Mouse (Mus musculus): Measurements from ENCODE around the gene Tom1l1.
"Not testable (repeated sequence)": the region's sequence is repeated elsewhere in the genome, so short reads cannot be mapped to it uniquely, and the experiment has no call there.

Gene Tom1l1

GRCm38 (mm10) chr11:90687460-90688416 is at the start of gene Tom1l1:
Gene Tom1l1, minus strand, starts transcription at chr11:90688366.
- peak; percentile 84 to 88 for DNase-seq

- DNase-seq, result no peak
Observed at GRCm38 (mm10) chr11:90733575-90733974, 45.4 kb upstream of the Tom1l1 start.

- DNase-seq, result no peak
Observed at GRCm38 (mm10) chr11:90727354-90728125, 39.4 kb upstream of the Tom1l1 start.

- DNase-seq, result no peak
Observed at GRCm38 (mm10) chr11:90726730-90727129, 38.6 kb upstream of the Tom1l1 start.

- no peak for DNase-seq
Observed at GRCm38 (mm10) chr11:90722304-90722703, 34.1 kb upstream of the Tom1l1 start.

GRCm38 (mm10) chr11:90717719-90718118 is 29.6 kb upstream of the Tom1l1 start:
- no peak for DNase-seq

- DNase-seq, result no peak
Observed at GRCm38 (mm10) chr11:90711596-90711995, 23.4 kb upstream of the Tom1l1 start.

GRCm38 (mm10) chr11:90707134-90707533 is 19.0 kb upstream of the Tom1l1 start:
- not testable (repeated sequence) for DNase-seq

GRCm38 (mm10) chr11:90697480-90698240 is 9.5 kb upstream of the Tom1l1 start:
- peak; percentile 92 to 96 for DNase-seq

- no peak for DNase-seq
Observed at GRCm38 (mm10) chr11:90695811-90696210, 7.6 kb upstream of the Tom1l1 start.

GRCm38 (mm10) chr11:90694206-90694605 is 6.0 kb upstream of the Tom1l1 start:
- no peak for DNase-seq

- DNase-seq, result no peak
Observed at GRCm38 (mm10) chr11:90690361-90690760, 2.2 kb upstream of the Tom1l1 start.

- DNase-seq, result no peak
Observed at GRCm38 (mm10) chr11:90687040-90687439, 1.1 kb downstream of the Tom1l1 start.

GRCm38 (mm10) chr11:90686287-90687025 is 1.7 kb downstream of the Tom1l1 start:
- DNase-seq, result peak in 1 of 2 experiments; percentile 26

GRCm38 (mm10) chr11:90685196-90685595 is 3.0 kb downstream of the Tom1l1 start:
- no peak for DNase-seq

- no peak for DNase-seq
Observed at GRCm38 (mm10) chr11:90684765-90685164, 3.4 kb downstream of the Tom1l1 start.

- DNase-seq, result no peak
Observed at GRCm38 (mm10) chr11:90681171-90681570, 7.0 kb downstream of the Tom1l1 start.

- DNase-seq, result no peak
Observed at GRCm38 (mm10) chr11:90678582-90678981, 9.6 kb downstream of the Tom1l1 start.

- DNase-seq, result peak; percentile 33 to 39
Observed at GRCm38 (mm10) chr11:90677771-90678288, 10.3 kb downstream of the Tom1l1 start.

- no peak for DNase-seq
Observed at GRCm38 (mm10) chr11:90677027-90677426, 11.1 kb downstream of the Tom1l1 start.

GRCm38 (mm10) chr11:90675479-90676110 is 12.6 kb downstream of the Tom1l1 start:
- no peak for DNase-seq

All from cerebellum, postnatal 10 days (tissue).